Mouse (Mus musculus) cortical plate, adult 2 months (tissue): ENCODE results near the gene Dgki.

Experiments used
- CTCF ChIP-seq: fragments of 200-500 bp; IDR thresholded peaks from 2 replicates; pipeline ENCODE4 v1.5.1; 2011; ENCODE audit warnings: mild to moderate bottlenecking, control low read depth, low read length; ENCODE audit not compliant: insufficient read depth; ENCODE audit errors: extremely low read depth
- POLR2A ChIP-seq: fragments of 200-500 bp; IDR thresholded peaks from 2 replicates; pipeline ENCODE4 v1.6.1; 2011; ENCODE audit warnings: mild to moderate bottlenecking, low read length, control low read depth; ENCODE audit not compliant: insufficient read depth; ENCODE audit errors: extremely low read depth

GRCm38 (mm10) chr6:36881309-36881708, 418.7 kb downstream of the Dgki start:
- TF ChIP-seq CTCF, result no peak
- no peak for TF ChIP-seq POLR2A
